Mouse (Mus musculus) limb, embryonic 14.5 days (tissue): ENCODE data around the gene Acsl1. TPM values are rescaled to one million over a fixed set of nuclear protein-coding genes. Genes with fewer than 3 reads are reported as not detected.

ENCODE experiments used
- ATAC-seq: fragments of 200-750 bp; cut with Nextera tagmentation; 2 replicates; pipeline ENCODE4 v1.8.0; 2017; ENCODE audit warnings: low read depth, moderate number of reproducible peaks, moderate TSS enrichment; ENCODE audit not compliant: low FRiP score
- DNase-seq: peaks from one replicate; pipeline ENCODE4 v3.0.0-alpha.2; 2015; ENCODE audit warnings: low spot score
- H3K27ac ChIP-seq: fragments of 300-500 bp; sonication (generic); replicated peaks from 2 replicates; pipeline ENCODE4 v1.5.1; 2014; ENCODE audit warnings: low read depth, mild to moderate bottlenecking, low read length, moderate library complexity, mixed read lengths
- H3K27me3 ChIP-seq: fragments of 300-500 bp; sonication (generic); 2 replicates; pipeline ENCODE4 v1.6.1; 2014; ENCODE audit warnings: low read length, mixed read lengths; ENCODE audit not compliant: control insufficient read depth, insufficient read depth
- H3K36me3 ChIP-seq: fragments of 300-500 bp; sonication (generic); 2 replicates; pipeline ENCODE4 v1.6.1; 2014; ENCODE audit warnings: mild to moderate bottlenecking, low read length, moderate library complexity, mixed read lengths; ENCODE audit not compliant: control insufficient read depth, insufficient read depth
- H3K4me1 ChIP-seq: fragments of 300-500 bp; sonication (generic); 2 replicates; pipeline ENCODE4 v1.6.1; 2014; ENCODE audit warnings: antibody characterized with exemption, low read length, mixed read lengths; ENCODE audit not compliant: control insufficient read depth, insufficient read depth
- H3K4me2 ChIP-seq: fragments of 300-500 bp; sonication (generic); replicated peaks from 2 replicates; pipeline ENCODE4 v1.6.1; 2014; ENCODE audit warnings: low read depth, mild to moderate bottlenecking, low read length, moderate library complexity; ENCODE audit not compliant: severe bottlenecking
- H3K4me3 ChIP-seq: fragments of 300-500 bp; sonication (generic); replicated peaks from 2 replicates; pipeline ENCODE4 v1.5.1; 2014; ENCODE audit warnings: low read length
- H3K9ac ChIP-seq: fragments of 300-500 bp; sonication (generic); 2 replicates; pipeline ENCODE4 v1.6.1; 2014; ENCODE audit warnings: mild to moderate bottlenecking, low read depth, low read length, moderate library complexity; ENCODE audit not compliant: severe bottlenecking
- H3K9me3 ChIP-seq: fragments of 300-500 bp; sonication (generic); 2 replicates; pipeline ENCODE4 v1.6.1; 2016; ENCODE audit warnings: low read length; ENCODE audit not compliant: control insufficient read depth
- POLR2A ChIP-seq: fragments of 200-500 bp; IDR thresholded peaks from 2 replicates; pipeline ENCODE4 v1.8.0; 2012; ENCODE audit warnings: inconsistent platforms, mild to moderate bottlenecking, moderate library complexity, borderline replicate concordance; ENCODE audit not compliant: insufficient read depth, insufficient read length; ENCODE audit errors: extremely low read depth
- WGBS: fragments of 180-500 bp; shearing (Covaris S2); extraction: QIAGEN DNeasy Blood & Tissue Kit; methylation state at CpG from one replicate; pipeline ENCODE4 v1.1.7; 2014; 5-methylcytosine and 5-hydroxymethylcytosine counted together
- polyA plus RNA-seq, 2 experiments: library from polyadenylated mRNA; depleted of rRNA in 1 of 2; stranded (reverse) in 1 of 2; unstranded in 1 of 2; fragments of >200 nt; fragmentation: Nextera tagmentation in 1 of 2; extraction: Ambion mirVana in 1 of 2; gene quantifications; 2 replicates each; pipeline versions ENCODE4 v1.2.1 to v1.2.3; 2012 to 2014

The Acsl1 gene
- polyA plus RNA-seq, 2 experiments = 20.7 to 33.9 TPM

GRCm38 (mm10) chr8:46508488-46509395 lies 37.9 kb downstream of the Acsl1 start:
- WGBS = 61% methylated on average over 14 of the region's 14 CpGs

GRCm38 (mm10) chr8:46509474-46509873 lies 38.6 kb downstream of the Acsl1 start:
- 0 out of 2 replicates have a peak, but pooled peaks cover 3% of the 10 kb centered on the region for H3K36me3 ChIP-seq
- no peaks in the 10 kb centered on the region for H3K9me3 ChIP-seq
- H3K27me3 ChIP-seq = no peaks in the 10 kb centered on the region
- no peak overlapping the region for H3K9ac ChIP-seq
- no peak for TF ChIP-seq POLR2A
- 67% methylated on average over 3 of the region's 3 CpGs for WGBS
- ATAC-seq (no peak), DNase-seq (no peak)
- no peak overlapping the region for H3K4me2 ChIP-seq
- no peak overlapping the region for H3K27ac ChIP-seq
- H3K4me3 ChIP-seq = no peak overlapping the region
- no peaks in the 10 kb centered on the region for H3K4me1 ChIP-seq

More at GRCm38 (mm10) chr8:46508488-46509395, 37.9 kb downstream of the Acsl1 start:
- H3K27me3 ChIP-seq = no peaks in the 10 kb centered on the region
- DNase-seq (no peak), ATAC-seq (no peak)
- H3K4me2 ChIP-seq = no peak overlapping the region
- no peaks in the 10 kb centered on the region for H3K4me1 ChIP-seq
- H3K27ac ChIP-seq = no peak overlapping the region
- no peaks in the 10 kb centered on the region for H3K36me3 ChIP-seq
- no peak overlapping the region for H3K4me3 ChIP-seq
- H3K9ac ChIP-seq = no peak overlapping the region
- no peak for TF ChIP-seq POLR2A
- no peaks in the 10 kb centered on the region for H3K9me3 ChIP-seq

DNA sequence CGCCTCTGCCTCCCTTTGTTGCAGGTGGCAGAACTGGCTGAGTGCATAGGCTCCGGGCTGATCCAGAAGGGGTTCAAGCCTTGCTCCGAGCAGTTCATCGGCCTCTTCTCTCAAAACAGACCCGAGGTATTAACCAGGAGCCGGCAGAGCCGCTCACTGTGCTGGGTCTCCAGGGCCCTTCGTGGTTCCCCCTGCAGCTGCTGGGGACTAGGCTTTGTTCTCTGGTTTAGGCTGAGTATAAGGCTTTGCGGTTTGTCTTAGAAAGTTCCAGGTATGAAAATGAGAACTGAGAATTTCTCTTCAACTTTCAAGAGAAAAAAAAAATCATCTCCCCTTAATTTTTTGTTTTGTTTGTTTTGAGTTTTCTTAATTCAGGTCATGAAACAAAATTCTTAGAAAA lies 40.5 kb downstream of the Acsl1 start:
- Histone ChIP-seq H3K9ac (no peak overlapping the region), H3K9me3 (no peaks in the 10 kb centered on the region), H3K27me3 (no peaks in the 10 kb centered on the region), H3K36me3 (0 out of 2 replicates have a peak, but pooled peaks cover 3% of the 10 kb centered on the region), H3K4me2 (no peak overlapping the region), H3K27ac (no peak overlapping the region), H3K4me3 (no peak overlapping the region), H3K4me1 (no peaks in the 10 kb centered on the region)
- no peak for DNase-seq
- no peak for ATAC-seq
- 75% methylated on average over 9 of the region's 9 CpGs for WGBS
- TF ChIP-seq POLR2A = no peak

- Histone ChIP-seq H3K9ac (no peak overlapping the region), H3K4me2 (no peak overlapping the region), H3K27ac (no peak overlapping the region), H3K36me3 (0 out of 2 replicates have a peak, but pooled peaks cover 3% of the 10 kb centered on the region), H3K4me1 (no peaks in the 10 kb centered on the region), H3K27me3 (no peaks in the 10 kb centered on the region), H3K4me3 (no peak overlapping the region), H3K9me3 (no peaks in the 10 kb centered on the region)
- 53% methylated on average over 8 of the region's 8 CpGs for WGBS
- no peak for TF ChIP-seq POLR2A
- ATAC-seq (peak; percentile 69; the same call in 1 of the 2 replicates), DNase-seq (peak; percentile 49)
Measured at GRCm38 (mm10) chr8:46512538-46512937, 41.7 kb downstream of the Acsl1 start.

DNA sequence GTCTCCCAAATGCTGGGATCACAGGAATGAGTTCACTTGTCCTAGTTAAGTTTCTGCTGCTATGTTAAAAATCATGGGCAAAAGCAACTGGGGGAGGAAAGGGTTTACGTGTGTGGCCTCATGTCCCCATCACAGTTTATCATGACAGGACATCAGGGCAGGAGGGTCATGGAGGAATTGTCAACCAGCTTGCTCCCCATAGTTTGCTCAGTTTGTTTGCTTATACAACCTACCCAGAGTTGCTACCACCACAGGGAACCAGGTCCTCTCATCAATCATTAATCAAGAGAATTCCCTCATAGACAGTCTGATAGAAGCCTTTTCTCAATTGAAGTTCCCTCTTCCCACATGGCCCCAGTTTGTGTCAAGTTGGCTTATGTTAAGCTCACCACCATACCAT lies 43.2 kb downstream of the Acsl1 start:
- WGBS = 100% methylated on average over 1 of the region's 1 CpGs
- H3K9me3 ChIP-seq = no peaks in the 10 kb centered on the region
- TF ChIP-seq POLR2A = no peak
- H3K27ac ChIP-seq = no peak overlapping the region
- no peaks in the 10 kb centered on the region for H3K4me1 ChIP-seq
- no peak overlapping the region for H3K9ac ChIP-seq
- no peak overlapping the region for H3K4me2 ChIP-seq
- no peaks in the 10 kb centered on the region for H3K27me3 ChIP-seq
- no peak for DNase-seq
- no peak overlapping the region for H3K4me3 ChIP-seq
- no peak for ATAC-seq
- 0 out of 2 replicates have a peak, but pooled peaks cover 7% of the 10 kb centered on the region for H3K36me3 ChIP-seq
